Mouse (Mus musculus) G1E (cell line): ENCODE results near the gene Nlrc5.

Source experiments
- CTCF ChIP-seq: IDR thresholded peaks from 2 replicates; pipeline ENCODE4 v1.5.1; 2012; ENCODE audit warnings: low read depth, low read length, inconsistent platforms, mixed read lengths
- GATA1 ChIP-seq: IDR thresholded peaks from 2 replicates; pipeline ENCODE4 v1.6.1; 2012; ENCODE audit warnings: borderline replicate concordance, low read length, inconsistent platforms, mixed read lengths
- GATA2 ChIP-seq: IDR thresholded peaks from 2 replicates; pipeline ENCODE4 v1.6.1; 2012; ENCODE audit warnings: low read depth, low read length, inconsistent platforms, borderline replicate concordance
- POLR2AphosphoS5 ChIP-seq: IDR thresholded peaks from 2 replicates; pipeline ENCODE4 v1.6.1; 2012; ENCODE audit warnings: low read depth, low read length, inconsistent platforms; ENCODE audit not compliant: insufficient replicate concordance
- TAL1 ChIP-seq: conservative IDR thresholded peaks from 2 replicates; pipeline ENCODE4 v1.6.1; 2012; ENCODE audit warnings: low read depth, low read length, inconsistent platforms, mixed read lengths

- TF ChIP-seq CTCF (no peak), POLR2AphosphoS5 (no peak), GATA1 (no peak), TAL1 (no peak), GATA2 (no peak)
Measured at GRCm38 (mm10) chr8:94488016-94488415, 53.9 kb downstream of the Nlrc5 start.
